Mouse (Mus musculus) neural tube, embryonic 15.5 days (tissue): ENCODE data around the gene G2e3. TPM values are rescaled to one million over a fixed set of nuclear protein-coding genes. Genes with fewer than 3 reads are reported as not detected.

Experiments used
- ATAC-seq: fragments of 200-750 bp; cut with Nextera tagmentation; 2 replicates; pipeline ENCODE4 v1.8.0; 2017; ENCODE audit warnings: mild to moderate bottlenecking, moderate TSS enrichment, moderate library complexity; ENCODE audit not compliant: low FRiP score
- H3K27ac ChIP-seq: fragments of 300-500 bp; sonication (generic); replicated peaks from 2 replicates; pipeline ENCODE4 v1.5.1; 2015; ENCODE audit warnings: mild to moderate bottlenecking, inconsistent platforms
- H3K27me3 ChIP-seq: fragments of 300-500 bp; sonication (generic); replicated peaks from 2 replicates; pipeline ENCODE4 v1.6.1; 2015; ENCODE audit warnings: inconsistent platforms
- H3K36me3 ChIP-seq: fragments of 300-500 bp; sonication (generic); 2 replicates; pipeline ENCODE4 v1.6.1; 2015; ENCODE audit warnings: inconsistent platforms
- H3K4me1 ChIP-seq: fragments of 300-500 bp; sonication (generic); 2 replicates; pipeline ENCODE4 v1.6.1; 2015; ENCODE audit warnings: inconsistent platforms
- H3K4me2 ChIP-seq: fragments of 300-500 bp; sonication (generic); 2 replicates; pipeline ENCODE4 v1.6.1; 2015; ENCODE audit warnings: inconsistent platforms, mild to moderate bottlenecking, moderate library complexity
- H3K4me3 ChIP-seq: fragments of 300-500 bp; sonication (generic); replicated peaks from 2 replicates; pipeline ENCODE4 v1.5.1; 2015; ENCODE audit warnings: mild to moderate bottlenecking, inconsistent platforms
- H3K9ac ChIP-seq: fragments of 300-500 bp; sonication (generic); replicated peaks from 2 replicates; pipeline ENCODE4 v1.6.1; 2015; ENCODE audit warnings: mild to moderate bottlenecking, inconsistent platforms
- H3K9me3 ChIP-seq: fragments of 300-500 bp; sonication (generic); replicated peaks from 2 replicates; pipeline ENCODE4 v1.6.1; 2016; ENCODE audit warnings: inconsistent platforms
- WGBS: fragments of 180-500 bp; shearing (Covaris S2); methylation state at CpG from one replicate; pipeline ENCODE4 v1.1.7; 2015; ENCODE audit warnings: mixed read lengths; 5-methylcytosine and 5-hydroxymethylcytosine counted together
- polyA plus RNA-seq: library from polyadenylated mRNA; unstranded; fragments of >200 nt; fragmentation: Nextera tagmentation; extraction: Ambion mirVana; gene quantifications from 2 replicates; pipeline ENCODE4 v1.2.1, GENCODE M21; 2015

The G2e3 gene
- polyA plus RNA-seq, 1 experiment from 2014 or later, result 13.3 TPM

GRCm38 (mm10) chr12:51399871-51400270, 52.0 kb downstream of the G2e3 start:
- no peaks in the 10 kb centered on the region for H3K9me3 ChIP-seq

GRCm38 (mm10) chr12:51402060-51402698, 54.3 kb downstream of the G2e3 start:
- H3K27ac ChIP-seq, result no peak overlapping the region
- H3K4me1 ChIP-seq, result no peaks in the 10 kb centered on the region
- H3K27me3 ChIP-seq, result no peaks in the 10 kb centered on the region
- H3K9me3 ChIP-seq, result no peaks in the 10 kb centered on the region
- H3K4me3 ChIP-seq, result no peak overlapping the region
- no peak overlapping the region for H3K9ac ChIP-seq
- H3K4me2 ChIP-seq, result no peak overlapping the region
- no peak for ATAC-seq
- 65% methylated on average over 5 of the region's 5 CpGs for WGBS
- peaks cover 39% of the 10 kb centered on the region for H3K36me3 ChIP-seq

More at GRCm38 (mm10) chr12:51399871-51400270, 52.0 kb downstream of the G2e3 start:
- 97% methylated on average over 6 of the region's 6 CpGs for WGBS
- Histone ChIP-seq H3K36me3 (peaks cover 49% of the 10 kb centered on the region), H3K27me3 (no peaks in the 10 kb centered on the region), H3K27ac (no peak overlapping the region), H3K4me3 (no peak overlapping the region), H3K4me1 (no peaks in the 10 kb centered on the region), H3K9ac (no peak overlapping the region), H3K4me2 (no peak overlapping the region)
- no peak for ATAC-seq

DNA sequence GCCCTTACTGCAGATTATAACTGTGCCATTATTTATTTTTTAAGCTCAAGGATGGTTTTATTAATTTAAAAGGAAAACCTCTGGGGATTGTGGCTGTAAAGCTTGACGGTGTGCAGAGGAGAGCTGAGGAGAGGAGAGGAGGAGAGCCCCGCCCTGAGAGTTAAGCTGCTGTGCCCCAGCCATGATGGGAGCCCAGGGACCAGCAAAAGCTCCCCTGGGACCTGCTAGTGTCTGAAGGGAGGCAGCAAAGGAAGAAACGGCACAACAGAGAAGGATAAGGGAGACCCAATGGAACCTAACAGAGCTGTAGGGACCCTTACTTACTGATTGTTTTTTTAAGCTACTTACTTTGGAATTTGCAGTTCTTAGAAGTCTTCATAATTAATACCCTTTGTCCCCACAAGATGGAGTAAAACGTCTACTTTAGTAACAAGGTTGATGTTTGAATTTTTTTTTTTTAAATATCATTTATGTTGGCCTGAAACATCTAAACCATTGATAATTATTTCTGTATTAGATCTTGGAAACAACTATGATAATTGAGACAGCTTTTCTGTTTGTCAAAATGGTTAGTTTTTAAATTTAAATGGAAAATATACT, 56.2 kb downstream of the G2e3 start:
- no peaks in the 10 kb centered on the region for H3K9me3 ChIP-seq
- peaks cover 37% of the 10 kb centered on the region for H3K36me3 ChIP-seq
- no peaks in the 10 kb centered on the region for H3K4me1 ChIP-seq
- WGBS, result 52% methylated on average over 4 of the region's 4 CpGs
- H3K4me3 ChIP-seq, result no peak overlapping the region
- no peaks in the 10 kb centered on the region for H3K27me3 ChIP-seq
- no peak for ATAC-seq
- H3K4me2 ChIP-seq, result no peak overlapping the region
- H3K27ac ChIP-seq, result no peak overlapping the region
- no peak overlapping the region for H3K9ac ChIP-seq

DNA sequence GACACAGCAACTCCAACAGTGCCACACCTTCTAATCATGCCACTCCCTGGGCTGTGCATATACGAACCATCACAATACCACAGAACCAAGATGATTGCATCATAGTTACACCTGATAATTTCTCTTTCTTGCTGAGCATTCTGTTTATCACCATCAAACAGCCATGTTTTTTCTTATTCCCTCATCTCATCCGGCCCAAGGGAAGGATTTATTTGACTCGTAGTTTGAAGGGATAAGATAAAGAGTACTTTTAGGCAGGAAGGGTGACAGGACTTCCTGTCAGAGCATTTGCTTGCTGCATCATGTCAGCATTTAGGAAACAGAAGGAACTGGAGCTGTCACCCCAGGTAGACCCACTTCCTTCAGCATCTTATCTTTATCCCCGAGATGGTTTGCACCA, 63.5 kb downstream of the G2e3 start:
- no peaks in the 10 kb centered on the region for H3K4me1 ChIP-seq
- H3K4me3 ChIP-seq, result no peak overlapping the region
- no peak overlapping the region for H3K27ac ChIP-seq
- H3K9ac ChIP-seq, result no peak overlapping the region
- H3K4me2 ChIP-seq, result no peak overlapping the region
- WGBS, result 89% methylated on average over 4 of the region's 4 CpGs
- peaks cover 43% of the 10 kb centered on the region for H3K36me3 ChIP-seq
- ATAC-seq, result no peak
- no peaks in the 10 kb centered on the region for H3K9me3 ChIP-seq
- H3K27me3 ChIP-seq, result no peaks in the 10 kb centered on the region

Other genes with a start within 250 kb of the G2e3 start
- 75.1 and 76.0 TPM in 2 replicates for gene Scfd1, start 29.4 kb downstream of the G2e3 start, polyA plus RNA-seq
- 13.0 and 16.5 TPM in 2 replicates for gene Coch, start 245.3 kb downstream of the G2e3 start, polyA plus RNA-seq